Mouse (Mus musculus): ENCODE results near the gene Nphs1.

The Nphs1 gene

GRCm38 (mm10) chr7:30457629-30458330 lies at the start of gene Nphs1, which contains the start of gene Kirrel2:
Nphs1 (plus strand) TSS chr7:30458315.
Kirrel2 (minus strand) TSS chr7:30457690.
- no peak for DNase-seq (ENCODE audit: inconsistent ontology term)

- DNase-seq (ENCODE audit: inconsistent ontology term), result no peak
Measured at GRCm38 (mm10) chr7:30408639-30409038, 49.5 kb upstream of the Nphs1 start.

- DNase-seq (ENCODE audit: inconsistent ontology term), result no peak
Measured at GRCm38 (mm10) chr7:30409789-30410188, 48.3 kb upstream of the Nphs1 start.

- no peak for DNase-seq (ENCODE audit: inconsistent ontology term)
Measured at GRCm38 (mm10) chr7:30411023-30411422, 47.1 kb upstream of the Nphs1 start.

- DNase-seq (ENCODE audit: inconsistent ontology term), result no peak
Measured at GRCm38 (mm10) chr7:30412735-30413147, 45.4 kb upstream of the Nphs1 start.

GRCm38 (mm10) chr7:30413596-30413995 lies 44.5 kb upstream of the Nphs1 start, which contains the start of gene Tyrobp:
Tyrobp (plus strand) TSS chr7:30413760.
- DNase-seq (ENCODE audit: inconsistent ontology term), result no peak

- no peak for DNase-seq (ENCODE audit: inconsistent ontology term)
Measured at GRCm38 (mm10) chr7:30417856-30418255, 40.3 kb upstream of the Nphs1 start.

GRCm38 (mm10) chr7:30419561-30420499 lies 38.3 kb upstream of the Nphs1 start, which contains the start of gene Hcst:
Hcst (minus strand) TSS chr7:30419854.
- DNase-seq (ENCODE audit: inconsistent ontology term), result no peak

GRCm38 (mm10) chr7:30420673-30421072 lies 37.4 kb upstream of the Nphs1 start:
- DNase-seq (ENCODE audit: inconsistent ontology term), result no peak

GRCm38 (mm10) chr7:30421175-30421889 lies 36.8 kb upstream of the Nphs1 start, which contains the start of gene Nfkbid:
Nfkbid (plus strand) TSS chr7:30421732.
- DNase-seq (ENCODE audit: inconsistent ontology term), result peak; percentile 57

- DNase-seq (ENCODE audit: inconsistent ontology term), result peak; percentile 81
Measured at GRCm38 (mm10) chr7:30421890-30422435, 36.2 kb upstream of the Nphs1 start.

- DNase-seq (ENCODE audit: inconsistent ontology term), result no peak
Measured at GRCm38 (mm10) chr7:30422560-30422959, 35.6 kb upstream of the Nphs1 start.

- no peak for DNase-seq (ENCODE audit: inconsistent ontology term)
Measured at GRCm38 (mm10) chr7:30423071-30423641, 35.0 kb upstream of the Nphs1 start.

- DNase-seq (ENCODE audit: inconsistent ontology term), result no peak
Measured at GRCm38 (mm10) chr7:30429327-30429726, 28.8 kb upstream of the Nphs1 start.

- DNase-seq (ENCODE audit: inconsistent ontology term), result no peak
Measured at GRCm38 (mm10) chr7:30430191-30430590, 27.9 kb upstream of the Nphs1 start.

- peak; percentile 74 for DNase-seq (ENCODE audit: inconsistent ontology term)
Measured at GRCm38 (mm10) chr7:30431793-30432192, 26.3 kb upstream of the Nphs1 start.

GRCm38 (mm10) chr7:30434238-30434637 lies 23.9 kb upstream of the Nphs1 start:
- no peak for DNase-seq (ENCODE audit: inconsistent ontology term)

GRCm38 (mm10) chr7:30434701-30435100 lies 23.4 kb upstream of the Nphs1 start:
- DNase-seq (ENCODE audit: inconsistent ontology term), result no peak

- DNase-seq (ENCODE audit: inconsistent ontology term), result no peak
Measured at GRCm38 (mm10) chr7:30435156-30435555, 23.0 kb upstream of the Nphs1 start.

GRCm38 (mm10) chr7:30436879-30437278 lies 21.2 kb upstream of the Nphs1 start:
- DNase-seq (ENCODE audit: inconsistent ontology term), result no peak

- no peak for DNase-seq (ENCODE audit: inconsistent ontology term)
Measured at GRCm38 (mm10) chr7:30439734-30440133, 18.4 kb upstream of the Nphs1 start.
